Mouse (Mus musculus): ENCODE data around the gene Gm10197. TPM values are rescaled to one million over a fixed set of nuclear protein-coding genes. Genes with fewer than 3 reads are reported as not detected.
A peak's percentile ranks its signal among the peaks of the same experiment; 100 is the strongest.

Gene Gm10197
- total RNA-seq (2015; ENCODE audit: low replicate concordance) (not detected in 2 replicates), total RNA-seq (2017; ENCODE audit: low replicate concordance) (not detected in 2 replicates)

- ATAC-seq (replicated peaks; ENCODE audit: low FRiP score, poor library complexity, severe bottlenecking), result no peak
Measured at GRCm38 (mm10) chr19:53371666-53372065, at the start of gene Gm10197. TSS of gene Gm10197 (minus strand) at chr19:53371766.

- 0 out of 2 replicates have a peak, but pooled peaks have one; percentile 40 for ATAC-seq (replicated peaks; ENCODE audit: low FRiP score, poor library complexity, severe bottlenecking)
Measured at GRCm38 (mm10) chr19:53420924-53421582, 49.5 kb upstream of the Gm10197 start.

- ATAC-seq (replicated peaks; ENCODE audit: low FRiP score, poor library complexity, severe bottlenecking), result 0 out of 2 replicates have a peak, but pooled peaks have one; percentile 39
Measured at GRCm38 (mm10) chr19:53419834-53420233, 48.3 kb upstream of the Gm10197 start.

DNA sequence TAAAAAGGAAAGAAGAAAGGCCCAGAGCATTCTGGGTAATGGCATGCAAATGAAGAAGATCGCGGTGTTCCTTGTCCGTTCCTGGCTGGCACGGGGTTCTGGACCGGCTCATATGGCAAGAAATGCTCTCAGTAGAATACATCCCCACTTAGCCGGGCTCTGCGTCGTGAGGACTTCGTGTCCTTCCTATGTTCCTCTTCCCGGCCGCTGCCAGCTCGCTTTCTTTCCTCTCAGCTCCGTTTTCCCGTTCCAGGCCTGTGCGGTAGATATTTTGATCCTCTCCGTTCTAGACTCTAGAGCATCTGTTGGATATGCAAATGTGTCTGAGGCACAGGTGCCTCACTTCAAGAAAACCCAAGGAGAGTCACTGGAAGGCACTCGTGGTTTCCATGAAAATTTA is 43.6 kb upstream of the Gm10197 start:
- no peak for ATAC-seq (replicated peaks; ENCODE audit: low FRiP score, poor library complexity, severe bottlenecking)

- ATAC-seq (replicated peaks; ENCODE audit: low FRiP score, poor library complexity, severe bottlenecking), result no peak
Measured at GRCm38 (mm10) chr19:53414650-53415049, 43.1 kb upstream of the Gm10197 start.

- no peak for ATAC-seq (replicated peaks; ENCODE audit: low FRiP score, poor library complexity, severe bottlenecking)
Measured at GRCm38 (mm10) chr19:53413617-53414380, 42.2 kb upstream of the Gm10197 start.

DNA sequence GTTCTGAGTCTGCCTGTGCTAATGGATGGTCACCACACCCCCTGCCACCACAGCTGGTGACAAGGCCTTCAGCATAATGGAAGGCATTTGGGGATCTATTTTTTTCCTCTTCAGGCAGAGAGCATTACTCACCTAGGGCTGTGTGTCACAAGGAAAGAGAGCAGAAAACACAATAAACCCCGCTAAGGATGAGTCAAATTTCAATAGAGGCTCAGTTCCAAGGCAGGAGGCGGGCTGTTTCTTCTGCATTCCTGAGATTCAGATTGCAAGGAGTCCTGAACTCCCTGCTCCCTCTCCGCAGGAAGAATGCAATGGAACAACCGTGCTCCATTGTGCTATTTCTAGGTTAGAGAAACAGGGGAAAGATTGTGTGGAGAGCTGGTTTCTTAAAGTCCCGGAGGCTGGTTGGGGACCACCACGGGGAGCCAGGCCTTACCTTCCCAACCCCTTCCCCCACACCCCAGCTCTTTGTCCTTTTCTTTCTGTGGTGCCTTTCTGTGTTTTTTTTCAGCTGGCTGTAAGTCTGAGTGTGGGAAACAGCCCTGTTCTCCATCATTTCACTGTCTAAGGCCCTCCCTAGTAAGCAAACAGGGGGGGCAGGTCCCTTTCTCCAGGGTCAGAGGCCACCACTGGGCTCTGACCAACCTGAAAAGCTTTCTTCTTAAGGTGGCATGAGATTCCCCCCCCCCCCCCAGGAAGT is 40.7 kb upstream of the Gm10197 start:
- ATAC-seq (replicated peaks; ENCODE audit: low FRiP score, poor library complexity, severe bottlenecking), result no peak

- ATAC-seq (replicated peaks; ENCODE audit: low FRiP score, poor library complexity, severe bottlenecking), result no peak
Measured at GRCm38 (mm10) chr19:53409663-53410307, 38.2 kb upstream of the Gm10197 start.

DNA sequence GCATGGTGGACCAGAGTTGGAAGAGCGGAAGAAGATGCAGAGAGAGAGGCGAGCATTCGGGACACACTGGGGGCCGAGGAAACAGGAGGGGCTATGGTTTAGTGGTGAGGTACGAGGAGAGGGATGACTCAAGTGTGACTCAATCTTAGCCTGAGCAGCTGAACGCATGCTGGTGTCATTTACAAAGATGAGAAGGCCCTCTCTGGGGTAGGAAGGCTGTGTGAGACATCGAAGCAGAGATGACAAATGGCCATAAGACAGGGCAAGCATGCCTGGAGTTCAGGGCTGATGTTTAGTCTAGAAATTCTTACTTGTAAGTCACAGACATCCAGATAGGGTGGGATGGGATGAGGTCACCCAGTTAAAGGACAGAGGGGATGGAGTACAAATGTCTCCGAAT is 36.8 kb upstream of the Gm10197 start:
- 0 out of 2 replicates have a peak, but pooled peaks have one; percentile 43 for ATAC-seq (replicated peaks; ENCODE audit: low FRiP score, poor library complexity, severe bottlenecking)

DNA sequence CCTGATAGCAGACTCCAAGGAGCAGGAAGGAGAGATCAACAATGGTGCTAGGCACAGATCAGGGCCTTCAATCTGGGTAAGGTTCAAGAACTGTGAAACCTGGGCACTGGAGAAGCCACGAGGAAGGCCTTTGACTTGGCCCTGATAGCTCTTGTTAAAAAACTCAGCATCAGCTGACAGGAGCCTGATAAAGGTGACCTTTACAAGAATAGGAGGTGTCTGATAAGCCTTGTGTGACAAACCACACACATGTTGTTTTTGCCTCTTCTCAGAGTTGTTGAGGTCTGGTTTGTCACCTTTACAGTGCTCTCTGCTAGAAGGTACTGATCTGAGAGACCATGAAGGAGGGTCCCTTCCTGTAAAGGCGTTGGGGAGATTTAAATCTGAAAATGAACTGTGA is 35.8 kb upstream of the Gm10197 start:
- no peak for ATAC-seq (replicated peaks; ENCODE audit: low FRiP score, poor library complexity, severe bottlenecking)

- ATAC-seq (replicated peaks; ENCODE audit: low FRiP score, poor library complexity, severe bottlenecking), result no peak
Measured at GRCm38 (mm10) chr19:53405810-53406209, 34.2 kb upstream of the Gm10197 start.

- ATAC-seq (replicated peaks; ENCODE audit: low FRiP score, poor library complexity, severe bottlenecking), result no peak
Measured at GRCm38 (mm10) chr19:53404837-53405356, 33.3 kb upstream of the Gm10197 start.

DNA sequence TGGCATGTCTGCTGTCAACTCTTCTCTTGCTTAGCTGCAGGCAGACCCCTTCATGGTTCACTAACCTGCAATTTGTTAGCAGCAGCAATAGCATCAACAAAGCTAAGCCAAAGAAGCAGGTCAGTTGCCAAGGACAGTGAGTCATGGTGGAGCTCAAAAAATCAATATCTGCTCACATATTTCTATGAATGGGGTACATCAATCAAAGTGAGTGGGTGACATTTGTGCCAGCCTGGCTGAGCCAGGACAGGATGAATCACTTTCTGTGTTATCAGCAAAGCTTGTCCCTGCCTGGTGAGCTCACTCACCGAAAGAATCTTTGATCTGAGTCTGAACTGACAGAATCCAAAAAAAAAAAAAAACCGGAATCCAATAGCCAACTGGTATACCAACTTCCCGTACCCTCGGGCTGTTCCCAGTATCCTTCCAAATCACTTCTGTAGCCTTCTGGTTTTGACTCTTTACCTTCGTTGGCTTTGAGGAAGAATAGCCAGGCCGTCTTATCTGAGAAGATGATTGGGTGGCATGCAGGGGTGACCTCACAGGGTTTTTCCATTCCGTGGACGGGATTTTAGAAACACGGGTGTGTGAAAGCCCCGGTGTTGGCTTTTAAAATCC is 32.8 kb upstream of the Gm10197 start:
- no peak for ATAC-seq (replicated peaks; ENCODE audit: low FRiP score, poor library complexity, severe bottlenecking)

GRCm38 (mm10) chr19:53402741-53403432 is 31.3 kb upstream of the Gm10197 start:
- no peak for ATAC-seq (replicated peaks; ENCODE audit: low FRiP score, poor library complexity, severe bottlenecking)

DNA sequence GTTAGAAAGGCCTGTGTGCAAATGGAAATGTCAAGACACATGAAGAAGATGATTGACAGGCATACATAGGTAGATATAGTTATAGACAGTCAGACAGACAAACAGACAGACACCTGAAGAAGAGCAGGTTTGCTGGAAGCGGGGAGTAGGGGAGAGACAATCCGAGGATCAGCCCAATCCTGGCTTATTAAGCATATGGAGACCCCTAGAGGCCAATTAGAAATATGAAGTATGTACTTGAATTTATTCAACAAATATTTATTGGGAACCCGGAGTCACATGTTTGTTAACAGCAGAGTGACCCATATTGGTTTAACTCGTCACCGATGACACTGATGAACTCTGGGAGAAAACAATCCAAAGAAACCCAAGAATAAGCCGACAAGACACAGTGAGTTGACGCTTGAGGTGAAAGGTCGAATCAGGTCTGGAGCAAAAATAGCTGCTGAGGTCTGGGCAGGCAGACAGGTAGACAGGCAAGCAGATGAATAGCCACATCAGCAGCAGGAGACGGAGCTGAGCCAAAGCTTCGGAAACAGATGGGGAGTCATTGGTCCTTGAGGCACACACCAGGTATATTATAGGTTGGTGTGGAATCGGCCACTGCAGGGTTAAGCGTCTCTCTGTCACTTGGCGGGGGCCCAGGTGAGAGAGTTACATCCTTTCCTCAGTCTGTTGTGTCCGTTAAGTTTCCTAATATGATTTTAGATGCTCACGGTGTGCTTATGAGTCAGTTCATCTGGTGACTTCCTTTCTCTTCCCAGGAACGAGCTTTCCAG is 29.0 kb upstream of the Gm10197 start:
- no peak for ATAC-seq (replicated peaks; ENCODE audit: low FRiP score, poor library complexity, severe bottlenecking)

GRCm38 (mm10) chr19:53399213-53399612 is 27.6 kb upstream of the Gm10197 start:
- no peak for ATAC-seq (replicated peaks; ENCODE audit: low FRiP score, poor library complexity, severe bottlenecking)

DNA sequence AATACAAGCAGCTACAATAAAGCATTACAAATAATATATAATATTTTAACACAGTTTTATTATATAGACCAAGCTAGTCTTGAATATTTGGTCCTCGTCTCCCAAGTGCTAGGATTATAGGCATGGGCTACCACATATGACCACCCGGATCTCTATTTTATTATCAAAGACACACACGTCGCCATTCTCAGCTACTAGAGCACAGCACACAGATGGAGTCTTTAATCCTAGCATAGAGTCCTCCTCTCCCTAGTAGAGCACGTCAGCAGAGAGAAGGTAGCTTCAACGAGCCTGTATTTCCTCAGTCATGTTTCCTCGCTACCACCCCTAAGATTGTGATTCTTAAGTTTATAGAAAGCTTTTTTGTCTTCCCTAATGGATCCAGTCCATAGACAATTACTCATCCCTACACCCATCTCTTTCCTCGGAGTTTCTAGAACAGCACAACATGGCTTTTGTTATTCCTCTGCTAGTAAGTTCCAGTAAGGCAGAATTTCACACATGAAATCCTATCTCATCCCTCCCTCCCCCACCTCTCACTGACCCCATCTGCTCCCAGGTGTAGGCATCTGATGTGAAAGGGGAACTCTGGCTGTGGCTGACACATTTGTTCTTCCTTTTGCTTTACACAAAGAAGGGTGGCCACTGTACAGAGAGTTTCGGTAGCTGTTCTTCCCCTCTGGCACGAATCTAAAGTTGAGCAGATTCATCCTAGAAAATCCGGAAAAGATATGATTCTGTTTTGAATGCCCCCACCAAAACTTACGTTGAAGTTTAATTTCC is 26.1 kb upstream of the Gm10197 start:
- ATAC-seq (replicated peaks; ENCODE audit: low FRiP score, poor library complexity, severe bottlenecking), result no peak
